Mouse (Mus musculus) heart, postnatal 0 days (tissue): ENCODE measurements at regions not wholly inside any gene's neighbourhood (a gene's known extent, or its start where the extent isn't known, plus 50 kb on each side); places are given as distances from the start of the nearest gene placed in this dataset.

ENCODE experiments used
- CTCF ChIP-seq: IDR thresholded peaks from 2 replicates; pipeline ENCODE4 v1.5.1; 2016; ENCODE audit warnings: antibody characterized with exemption, control low read depth, low read depth
- EP300 ChIP-seq: IDR thresholded peaks from 2 replicates; pipeline ENCODE4 v1.6.1; 2016; ENCODE audit warnings: antibody characterized with exemption, low read depth

- TF ChIP-seq EP300 (no peak), CTCF (no peak)
Measured at GRCm38 (mm10) chr10:66932544-66932943, 163.4 kb upstream of the Jmjd1c start.
